14 mouse cellular contexts compared by ENCODE assay signal in genomic region chr1:18639460-18640300, GRCm38 (mm10).
DNase-seq lines count a peak whose midpoint lies in the region; ATAC-seq lines count a peak whose summit lies in the region.
"Had no signal": no experiment of that assay in that cellular context is flagged by ENCODE, and none has a peak within 500 bp of the region (broad histone marks: within the 10 kb centered on the region; RNA-seq: fewer than 3 reads in every experiment).

No protein-coding gene starts in this region.

- H3K4me3 ChIP-seq in embryonic facial prominence, embryonic 12.5 days, result no peak overlapping the region
- H3K4me3 ChIP-seq in hindbrain, embryonic 11.5 days (ENCODE audit: low read depth, low read length), result no peak overlapping the region
- no peak overlapping the region for H3K4me3 ChIP-seq in midbrain, embryonic 14.5 days (replicated peaks; ENCODE audit: low read depth, low read length)
- H3K4me3 ChIP-seq: heart, embryonic 13.5 days; limb, embryonic 13.5 days; megakaryocyte, embryonic 14.5 days had no signal

- no peak overlapping the region for H3K9ac ChIP-seq in embryonic facial prominence, embryonic 12.5 days
- H3K9ac ChIP-seq in hindbrain, embryonic 11.5 days (ENCODE audit: low read depth, low read length), result no peak overlapping the region
- no peak overlapping the region for H3K9ac ChIP-seq in midbrain, embryonic 14.5 days (replicated peaks; ENCODE audit: low read length)
- H3K9ac ChIP-seq: heart, embryonic 13.5 days; limb, embryonic 13.5 days had no signal

- H3K9me3 ChIP-seq in embryonic facial prominence, embryonic 12.5 days, result no peaks in the 10 kb centered on the region
- no peaks in the 10 kb centered on the region for H3K9me3 ChIP-seq in hindbrain, embryonic 11.5 days (ENCODE audit: control insufficient read depth, low read length)
- H3K9me3 ChIP-seq in midbrain, embryonic 14.5 days (ENCODE audit: control insufficient read depth, low read length), result no peaks in the 10 kb centered on the region
- H3K9me3 ChIP-seq: heart, embryonic 13.5 days; limb, embryonic 13.5 days; megakaryocyte, embryonic 14.5 days had no signal

- no peaks in the 10 kb centered on the region for H3K27me3 ChIP-seq in embryonic facial prominence, embryonic 12.5 days
- H3K27me3 ChIP-seq in hindbrain, embryonic 11.5 days (ENCODE audit: control insufficient read depth, insufficient read depth, low read length), result no peaks in the 10 kb centered on the region
- no peaks in the 10 kb centered on the region for H3K27me3 ChIP-seq in midbrain, embryonic 14.5 days (ENCODE audit: control insufficient read depth, insufficient read depth, low read length)
- H3K27me3 ChIP-seq: heart, embryonic 13.5 days; limb, embryonic 13.5 days; megakaryocyte, embryonic 14.5 days had no signal

- DNase-seq in R1 (ENCODE audit: low read depth, low spot score), result peak; percentile 59
- DNase-seq in hindbrain, embryonic 11.5 days (ENCODE audit: low spot score), result peak; percentile 35
- DNase-seq in midbrain, embryonic 14.5 days, result peak; percentile 43
- DNase-seq in right cerebral cortex, postnatal 25 days, result no peak
- no peak for DNase-seq in adrenal gland, postnatal 36 days
- no peak for DNase-seq in heart, postnatal 4 days
- DNase-seq: adrenal gland, adult 8-10 months; kidney, postnatal 14 days; lung, adult 2 months had no signal

- WGBS in embryonic facial prominence, embryonic 12.5 days, result 14% methylated on average over 8 of the region's 8 CpGs
- 19% methylated on average over 8 of the region's 8 CpGs for WGBS in hindbrain, embryonic 11.5 days
- WGBS in midbrain, embryonic 14.5 days, result 8% methylated on average over 8 of the region's 8 CpGs

- H3K27ac ChIP-seq in embryonic facial prominence, embryonic 12.5 days, result no peak overlapping the region
- H3K27ac ChIP-seq in hindbrain, embryonic 11.5 days (ENCODE audit: low read depth, low read length), result no peak overlapping the region
- no peak overlapping the region for H3K27ac ChIP-seq in midbrain, embryonic 14.5 days (replicated peaks; ENCODE audit: low read depth, low read length)
- H3K27ac ChIP-seq: heart, embryonic 13.5 days; limb, embryonic 13.5 days had no signal

- no peak for ATAC-seq in embryonic facial prominence, embryonic 12.5 days (ENCODE audit: insufficient number of reproducible peaks, insufficient read depth, low FRiP score, low TSS enrichment)
- peak; percentile 87 for ATAC-seq in hindbrain, embryonic 11.5 days (ENCODE audit: low FRiP score)
- peak; percentile 37; the same call in 1 of the 2 replicates for ATAC-seq in midbrain, embryonic 14.5 days (ENCODE audit: low FRiP score, low TSS enrichment)
- no peak for ATAC-seq in inflammation-experienced regulatory T-cells, adult 6 months

- no peaks in the 10 kb centered on the region for H3K4me1 ChIP-seq in embryonic facial prominence, embryonic 12.5 days
- H3K4me1 ChIP-seq in hindbrain, embryonic 11.5 days (replicated peaks; ENCODE audit: control insufficient read depth, insufficient read depth, low read length), result no peaks in the 10 kb centered on the region
- H3K4me1 ChIP-seq in midbrain, embryonic 14.5 days (ENCODE audit: control insufficient read depth, insufficient read depth, low read length), result no peaks in the 10 kb centered on the region
- H3K4me1 ChIP-seq: heart, embryonic 13.5 days; limb, embryonic 13.5 days; megakaryocyte, embryonic 14.5 days had no signal

- H3K36me3 ChIP-seq in embryonic facial prominence, embryonic 12.5 days, result no peaks in the 10 kb centered on the region
- H3K36me3 ChIP-seq in hindbrain, embryonic 11.5 days (ENCODE audit: control insufficient read depth, insufficient read depth, low read length), result no peaks in the 10 kb centered on the region
- H3K36me3 ChIP-seq in midbrain, embryonic 14.5 days (ENCODE audit: control insufficient read depth, insufficient read depth, low read length), result no peaks in the 10 kb centered on the region
- H3K36me3 ChIP-seq: heart, embryonic 13.5 days; limb, embryonic 13.5 days had no signal

- 0 out of 2 replicates have a peak overlapping the region, but pooled peaks have one; percentile 9 for H3K4me2 ChIP-seq in embryonic facial prominence, embryonic 12.5 days (replicated peaks)
- no peak overlapping the region; the same call in 1 of the 2 replicates for H3K4me2 ChIP-seq in hindbrain, embryonic 11.5 days (replicated peaks; ENCODE audit: low read depth, low read length)
- peak overlapping the region; percentile 2; the same call in 1 of the 2 replicates for H3K4me2 ChIP-seq in midbrain, embryonic 14.5 days (ENCODE audit: low read length)
- H3K4me2 ChIP-seq: heart, embryonic 13.5 days; limb, embryonic 13.5 days had no signal

Comparison
In these comparisons a context has a peak if more than half of its experiments do, and no peak if none do; other contexts are left out.
1. DNase-seq: peak in R1 (single experiment), hindbrain, embryonic 11.5 days (single experiment) and midbrain, embryonic 14.5 days (single experiment); none in right cerebral cortex, postnatal 25 days (single experiment), adrenal gland, postnatal 36 days (0 of 2) and heart, postnatal 4 days (single experiment).
2. ATAC-seq: peak in hindbrain, embryonic 11.5 days (single experiment) and midbrain, embryonic 14.5 days (single experiment); none in embryonic facial prominence, embryonic 12.5 days (single experiment) and inflammation-experienced regulatory T-cells, adult 6 months (single experiment).